Mouse (Mus musculus) intestine, embryonic 14.5 days (tissue): Measurements from ENCODE around the gene Vangl1. TPM values are rescaled to one million over a fixed set of nuclear protein-coding genes. Genes with fewer than 3 reads are reported as not detected.

Experiments
- ATAC-seq: fragments of 200-750 bp; cut with Nextera tagmentation; replicated peaks from 2 replicates; pipeline ENCODE4 v1.8.0; 2017; ENCODE audit warnings: low read depth, moderate number of reproducible peaks, moderate TSS enrichment, moderate library complexity; ENCODE audit not compliant: low FRiP score, low TSS enrichment
- DNase-seq: peaks from one replicate; pipeline ENCODE4 v3.0.0-alpha.2; 2018; ENCODE audit warnings: low spot score
- H3K27ac ChIP-seq: fragments of 300-500 bp; sonication (generic); 2 replicates; pipeline ENCODE4 v1.5.1; 2014; ENCODE audit warnings: low read depth, mild to moderate bottlenecking, control low read depth
- H3K27me3 ChIP-seq: fragments of 300-500 bp; sonication (generic); replicated peaks from 2 replicates; pipeline ENCODE4 v1.6.1; 2014; ENCODE audit warnings: low read length, control low read depth; ENCODE audit not compliant: control insufficient read depth, insufficient read depth
- H3K36me3 ChIP-seq: fragments of 300-500 bp; sonication (generic); 2 replicates; pipeline ENCODE4 v1.6.1; 2014; ENCODE audit warnings: low read length, control low read depth; ENCODE audit not compliant: control insufficient read depth, insufficient read depth
- H3K4me1 ChIP-seq: fragments of 300-500 bp; sonication (generic); replicated peaks from 2 replicates; pipeline ENCODE4 v1.6.1; 2014; ENCODE audit warnings: low read length, control low read depth, mixed read lengths; ENCODE audit not compliant: control insufficient read depth, insufficient read depth
- H3K4me2 ChIP-seq: fragments of 300-500 bp; sonication (generic); 2 replicates; pipeline ENCODE4 v1.6.1; 2014; ENCODE audit warnings: low read length
- H3K4me3 ChIP-seq: fragments of 300-500 bp; sonication (generic); 2 replicates; pipeline ENCODE4 v1.5.1; 2014; ENCODE audit warnings: low read depth, low read length, control low read depth, mixed read lengths
- H3K9ac ChIP-seq: fragments of 300-500 bp; sonication (generic); 2 replicates; pipeline ENCODE4 v1.6.1; 2014; ENCODE audit warnings: mild to moderate bottlenecking, low read length
- H3K9me3 ChIP-seq: fragments of 300-500 bp; sonication (generic); 2 replicates; pipeline ENCODE4 v1.6.1; 2016; ENCODE audit warnings: low read length, control low read depth; ENCODE audit not compliant: control insufficient read depth
- WGBS: fragments of 180-500 bp; shearing (Covaris S2); extraction: QIAGEN DNeasy Blood & Tissue Kit; methylation state at CpG from one replicate; pipeline ENCODE4 v1.1.7; 2014; 5-methylcytosine and 5-hydroxymethylcytosine counted together
- polyA plus RNA-seq: library from polyadenylated mRNA; unstranded; fragments of >200 nt; fragmentation: Nextera tagmentation; extraction: Ambion mirVana; gene quantifications from 2 replicates; pipeline ENCODE4 v1.2.1, GENCODE M21; 2014

The Vangl1 gene
- polyA plus RNA-seq, 1 experiment from 2014 or later = 23.7 TPM

DNA sequence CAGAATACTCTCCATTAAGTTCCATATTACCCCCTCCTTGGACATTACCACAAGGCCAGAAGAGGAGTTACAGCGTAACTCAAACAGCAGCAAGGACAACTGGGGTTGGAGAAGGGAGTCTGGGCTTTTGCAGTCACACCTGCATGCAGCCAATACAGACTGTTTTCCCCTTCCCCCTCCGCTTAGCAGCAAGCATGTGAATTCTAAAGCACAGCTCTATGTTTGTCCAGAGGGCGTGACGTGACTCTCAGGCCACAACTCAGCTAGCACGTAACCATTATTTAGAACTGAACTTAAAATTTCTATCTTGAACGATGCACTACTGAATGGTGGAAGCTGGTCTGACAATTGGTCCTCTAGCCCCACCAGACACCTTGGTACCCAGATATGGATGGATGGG is 63.9 kb downstream of the Vangl1 start:
- H3K9ac ChIP-seq = no peak overlapping the region
- 77% methylated on average over 6 of the region's 6 CpGs for WGBS
- H3K36me3 ChIP-seq = no peaks in the 10 kb centered on the region
- H3K9me3 ChIP-seq = no peaks in the 10 kb centered on the region
- no peak overlapping the region for H3K4me2 ChIP-seq
- ATAC-seq = no peak
- DNase-seq = no peak
- peaks cover 11% of the 10 kb centered on the region for H3K4me1 ChIP-seq
- no peaks in the 10 kb centered on the region for H3K27me3 ChIP-seq
- no peak overlapping the region for H3K27ac ChIP-seq
- H3K4me3 ChIP-seq = no peak overlapping the region

- H3K27ac ChIP-seq = no peak overlapping the region
- no peaks in the 10 kb centered on the region for H3K9me3 ChIP-seq
- H3K27me3 ChIP-seq = no peaks in the 10 kb centered on the region
- ATAC-seq (no peak), DNase-seq (no peak)
- H3K36me3 ChIP-seq = no peaks in the 10 kb centered on the region
- H3K4me1 ChIP-seq = peaks cover 15% of the 10 kb centered on the region
- no peak overlapping the region for H3K4me2 ChIP-seq
- 81% methylated on average over 6 of the region's 6 CpGs for WGBS
- H3K9ac ChIP-seq = no peak overlapping the region
- H3K4me3 ChIP-seq = no peak overlapping the region
These were observed 65.6 kb downstream of the Vangl1 start for GRCm38 (mm10) chr3:102138899-102139298.

DNA sequence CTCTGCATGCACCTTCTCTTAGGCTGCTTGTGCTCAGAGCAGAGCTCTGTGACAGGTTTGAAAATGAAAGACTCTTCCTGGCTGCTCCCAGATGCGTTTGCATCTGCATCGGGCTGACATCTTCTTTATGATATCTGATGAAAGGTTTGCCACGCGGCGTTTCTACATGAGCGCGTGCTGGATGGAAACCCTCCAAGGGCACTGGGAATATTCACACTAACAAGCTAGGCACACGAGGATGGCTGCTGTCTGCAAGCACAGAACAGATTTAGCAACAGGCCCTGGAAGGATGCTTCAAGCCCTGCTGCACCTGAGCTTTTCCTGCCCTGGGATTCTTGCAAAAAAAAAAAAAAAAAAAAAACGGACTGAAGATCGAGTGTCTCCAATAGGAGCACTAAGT is 67.3 kb downstream of the Vangl1 start:
- no peak overlapping the region for H3K27ac ChIP-seq
- no peak overlapping the region for H3K4me3 ChIP-seq
- no peak for DNase-seq
- 69% methylated on average over 10 of the region's 10 CpGs for WGBS
- H3K4me1 ChIP-seq = peaks cover 15% of the 10 kb centered on the region
- no peaks in the 10 kb centered on the region for H3K36me3 ChIP-seq
- H3K9me3 ChIP-seq = no peaks in the 10 kb centered on the region
- H3K27me3 ChIP-seq = no peaks in the 10 kb centered on the region
- H3K4me2 ChIP-seq = no peak overlapping the region
- ATAC-seq = no peak
- no peak overlapping the region for H3K9ac ChIP-seq

DNA sequence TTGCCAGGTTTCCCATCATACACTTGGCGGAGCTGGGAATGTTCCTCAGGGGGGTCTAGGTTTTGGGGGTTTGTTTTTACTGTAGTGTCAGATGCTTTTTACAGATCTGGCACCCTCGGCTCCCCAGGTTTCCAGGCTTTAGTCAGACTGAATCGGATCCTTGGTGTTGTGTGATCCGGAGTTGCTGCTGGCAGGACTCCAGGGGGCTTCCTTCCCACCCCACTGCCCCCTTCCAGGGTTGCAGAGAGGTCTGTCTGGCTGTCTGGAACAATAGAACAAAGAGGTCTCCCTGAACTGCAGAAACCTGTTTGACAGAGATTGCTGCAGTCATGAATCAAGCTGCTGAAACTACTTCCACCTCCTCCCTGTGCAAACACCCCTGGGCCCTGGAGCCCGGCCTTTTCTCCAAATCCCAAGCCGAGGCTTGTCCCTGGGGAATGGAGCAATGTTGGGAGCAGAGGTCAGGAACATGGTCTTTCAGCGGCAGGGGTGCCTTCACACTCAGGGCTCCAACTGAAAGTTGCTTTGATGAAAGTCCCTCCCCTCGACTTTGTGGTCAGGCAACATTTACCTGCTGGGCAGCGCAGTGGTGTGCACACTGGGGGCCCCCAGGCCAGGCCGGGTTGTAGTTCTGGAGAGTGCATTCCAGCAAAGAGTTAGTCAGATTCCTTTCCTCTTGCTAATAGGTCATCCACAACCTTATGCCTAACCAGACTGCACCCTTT is 68.9 kb downstream of the Vangl1 start:
- H3K27ac ChIP-seq = peak overlapping the region; percentile 48
- DNase-seq = peak; percentile 66

GRCm38 (mm10) chr3:102131627-102132324 is 72.7 kb downstream of the Vangl1 start:
- no peak for DNase-seq
- Histone ChIP-seq H3K27ac (no peak overlapping the region), H3K4me3 (no peak overlapping the region), H3K9me3 (no peaks in the 10 kb centered on the region), H3K27me3 (no peaks in the 10 kb centered on the region), H3K9ac (no peak overlapping the region), H3K36me3 (no peaks in the 10 kb centered on the region), H3K4me2 (no peak overlapping the region), H3K4me1 (peaks cover 14% of the 10 kb centered on the region)
- ATAC-seq = no peak
- WGBS = 92% methylated on average over 9 of the region's 9 CpGs

More for the DNA sequence above, 68.9 kb downstream of the Vangl1 start:
- Histone ChIP-seq H3K4me1 (peaks cover 15% of the 10 kb centered on the region), H3K9me3 (no peaks in the 10 kb centered on the region), H3K27me3 (no peaks in the 10 kb centered on the region), H3K4me2 (no peak overlapping the region), H3K9ac (no peak overlapping the region), H3K36me3 (no peaks in the 10 kb centered on the region), H3K4me3 (no peak overlapping the region)
- peak; percentile 82 for ATAC-seq
- WGBS = 24% methylated on average over 10 of the region's 10 CpGs

DNA sequence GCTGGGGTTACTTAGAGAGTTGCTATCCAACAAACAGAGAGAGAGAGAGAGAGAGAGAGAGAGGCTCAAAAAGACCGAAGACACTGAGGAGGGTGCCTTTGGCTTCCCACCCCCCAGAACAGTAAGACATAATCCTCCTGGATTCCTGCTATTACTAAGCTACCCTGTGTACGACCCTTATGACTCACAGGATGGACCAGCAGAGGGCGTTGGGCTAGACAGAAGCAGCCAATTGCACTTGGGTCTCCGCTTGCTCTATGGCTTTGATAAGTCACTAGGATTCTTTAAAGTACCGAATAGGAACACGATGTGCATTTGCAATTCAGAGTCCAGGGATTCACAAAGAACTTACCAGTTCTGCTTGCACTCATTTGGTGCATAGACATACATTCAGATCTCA is 74.0 kb downstream of the Vangl1 start:
- no peak overlapping the region for H3K4me3 ChIP-seq
- no peak overlapping the region for H3K9ac ChIP-seq
- H3K27me3 ChIP-seq = no peaks in the 10 kb centered on the region
- DNase-seq (no peak), ATAC-seq (no peak)
- H3K4me2 ChIP-seq = no peak overlapping the region
- H3K9me3 ChIP-seq = no peaks in the 10 kb centered on the region
- H3K27ac ChIP-seq = no peak overlapping the region
- 71% methylated on average over 6 of the region's 6 CpGs for WGBS
- H3K4me1 ChIP-seq = peaks cover 2% of the 10 kb centered on the region; the same call in 1 of the 2 replicates
- no peaks in the 10 kb centered on the region for H3K36me3 ChIP-seq

DNA sequence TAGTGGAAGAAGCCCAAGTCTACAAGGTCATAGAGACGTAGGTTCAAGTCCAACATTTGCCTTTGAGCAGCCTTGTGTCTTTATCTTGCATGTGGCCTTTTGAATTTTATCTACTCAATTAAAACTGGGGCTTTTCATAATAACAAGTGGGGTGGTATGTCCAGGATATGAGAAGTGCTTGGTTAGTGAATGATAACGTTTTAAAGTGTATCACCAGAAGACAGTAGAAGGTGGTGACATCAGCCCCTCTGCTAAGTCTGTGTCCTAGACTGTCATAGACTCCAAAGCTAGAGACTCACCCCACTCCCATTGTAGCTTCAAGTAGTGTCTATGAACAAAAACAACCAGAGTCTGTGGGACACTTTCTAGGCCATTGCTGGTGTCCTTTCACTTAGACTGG is 76.3 kb downstream of the Vangl1 start:
- H3K4me1 ChIP-seq = no peaks in the 10 kb centered on the region
- H3K27me3 ChIP-seq = no peaks in the 10 kb centered on the region
- H3K9ac ChIP-seq = no peak overlapping the region
- no peak overlapping the region for H3K4me2 ChIP-seq
- WGBS = 92% methylated on average over 2 of the region's 2 CpGs
- no peaks in the 10 kb centered on the region for H3K9me3 ChIP-seq
- ATAC-seq = no peak
- H3K27ac ChIP-seq = no peak overlapping the region
- DNase-seq = no peak
- H3K4me3 ChIP-seq = no peak overlapping the region
- H3K36me3 ChIP-seq = no peaks in the 10 kb centered on the region

DNA sequence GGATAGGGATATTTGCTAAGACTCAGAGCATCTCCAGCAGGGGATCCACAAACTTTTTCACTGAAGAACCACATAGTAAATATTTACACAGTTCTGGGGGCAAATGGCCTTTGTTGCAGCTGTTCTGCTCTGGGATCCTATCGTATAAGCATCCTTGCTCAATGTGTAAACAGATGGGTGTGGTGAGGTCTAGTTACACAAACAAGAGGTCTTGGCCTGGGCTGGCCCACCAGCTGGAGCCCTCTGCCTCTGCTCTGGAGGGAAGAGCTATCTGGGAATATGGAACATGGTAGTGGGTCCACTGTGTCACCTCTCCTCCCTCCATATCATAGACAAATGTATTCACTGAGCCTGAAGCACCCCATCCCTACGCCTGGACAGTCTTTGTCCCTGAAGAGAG is 77.4 kb downstream of the Vangl1 start:
- 48% methylated on average over 2 of the region's 2 CpGs for WGBS
- H3K9ac ChIP-seq = no peak overlapping the region
- no peaks in the 10 kb centered on the region for H3K27me3 ChIP-seq
- DNase-seq (no peak), ATAC-seq (0 out of 2 replicates have a peak, but pooled peaks have one; percentile 12)
- H3K4me2 ChIP-seq = no peak overlapping the region
- no peaks in the 10 kb centered on the region for H3K9me3 ChIP-seq
- no peaks in the 10 kb centered on the region for H3K4me1 ChIP-seq
- no peaks in the 10 kb centered on the region for H3K36me3 ChIP-seq
- no peak overlapping the region for H3K27ac ChIP-seq
- H3K4me3 ChIP-seq = no peak overlapping the region

GRCm38 (mm10) chr3:102125546-102125945 is 78.9 kb downstream of the Vangl1 start:
- 74% methylated on average over 1 of the region's 1 CpGs for WGBS
- ATAC-seq (no peak), DNase-seq (no peak)
- H3K4me1 ChIP-seq = no peaks in the 10 kb centered on the region
- H3K9ac ChIP-seq = no peak overlapping the region
- H3K4me3 ChIP-seq = no peak overlapping the region
- H3K27ac ChIP-seq = no peak overlapping the region
- no peak overlapping the region for H3K4me2 ChIP-seq
- no peaks in the 10 kb centered on the region for H3K27me3 ChIP-seq
- H3K9me3 ChIP-seq = no peaks in the 10 kb centered on the region
- H3K36me3 ChIP-seq = no peaks in the 10 kb centered on the region
